Mouse (Mus musculus) erythroblast, embryonic 14.5 days (primary cell): ENCODE results near the gene Pacrg. TPM values are rescaled to one million over a fixed set of nuclear protein-coding genes. Genes with fewer than 3 reads are reported as not detected.

Experiments used
- H3K27me3 ChIP-seq: 2 replicates; pipeline ENCODE4 v1.6.1; 2012; ENCODE audit warnings: inconsistent platforms; ENCODE audit not compliant: control insufficient read depth
- H3K36me3 ChIP-seq: 2 replicates; pipeline ENCODE4 v1.6.1; 2012; ENCODE audit warnings: mild to moderate bottlenecking, inconsistent platforms; ENCODE audit not compliant: control insufficient read depth
- H3K4me1 ChIP-seq: 2 replicates; pipeline ENCODE4 v1.6.1; 2012; ENCODE audit warnings: inconsistent platforms; ENCODE audit not compliant: control insufficient read depth
- H3K4me3 ChIP-seq: replicated peaks from 2 replicates; pipeline ENCODE3; 2012; ENCODE audit warnings: moderate library complexity, mild to moderate bottlenecking, inconsistent platforms
- H3K9me3 ChIP-seq: 2 replicates; pipeline ENCODE4 v1.6.1; 2012; ENCODE audit warnings: low read length, inconsistent platforms, mixed read lengths; ENCODE audit not compliant: control insufficient read depth
- GATA1 ChIP-seq: IDR thresholded peaks from 2 replicates; pipeline ENCODE4 v1.6.1; 2012; ENCODE audit warnings: low read length, inconsistent platforms, mixed read lengths
- TAL1 ChIP-seq: IDR thresholded peaks from 3 replicates; pipeline ENCODE4 v1.6.1; 2012; ENCODE audit warnings: low read length, inconsistent platforms, mixed read lengths
- polyA plus RNA-seq: library from polyadenylated mRNA; stranded (reverse); fragments of >175 nt; gene quantifications from 2 replicates; pipeline ENCODE4 v1.2.3, GENCODE M21; 2012

Pacrg gene
- polyA plus RNA-seq, 1 experiment = not detected

- Histone ChIP-seq H3K9me3 (peaks cover 5% of the 10 kb centered on the region), H3K4me3 (no peak overlapping the region), H3K27me3 (no peaks in the 10 kb centered on the region), H3K36me3 (no peaks in the 10 kb centered on the region), H3K4me1 (no peaks in the 10 kb centered on the region)
- TF ChIP-seq TAL1 (no peak), GATA1 (no peak)
Measured at GRCm38 (mm10) chr17:10449800-10450299, 390.3 kb downstream of the Pacrg start.

- H3K27me3 ChIP-seq = no peaks in the 10 kb centered on the region
Measured at GRCm38 (mm10) chr17:10448417-10448816, 391.7 kb downstream of the Pacrg start.

GRCm38 (mm10) chr17:10441501-10442111 is 398.5 kb downstream of the Pacrg start:
- H3K9me3 ChIP-seq = peaks cover 12% of the 10 kb centered on the region

More at GRCm38 (mm10) chr17:10448417-10448816, 391.7 kb downstream of the Pacrg start:
- Histone ChIP-seq H3K4me1 (no peaks in the 10 kb centered on the region), H3K9me3 (peaks cover 12% of the 10 kb centered on the region), H3K36me3 (no peaks in the 10 kb centered on the region), H3K4me3 (no peak overlapping the region)
- TF ChIP-seq GATA1 (no peak), TAL1 (no peak)

DNA sequence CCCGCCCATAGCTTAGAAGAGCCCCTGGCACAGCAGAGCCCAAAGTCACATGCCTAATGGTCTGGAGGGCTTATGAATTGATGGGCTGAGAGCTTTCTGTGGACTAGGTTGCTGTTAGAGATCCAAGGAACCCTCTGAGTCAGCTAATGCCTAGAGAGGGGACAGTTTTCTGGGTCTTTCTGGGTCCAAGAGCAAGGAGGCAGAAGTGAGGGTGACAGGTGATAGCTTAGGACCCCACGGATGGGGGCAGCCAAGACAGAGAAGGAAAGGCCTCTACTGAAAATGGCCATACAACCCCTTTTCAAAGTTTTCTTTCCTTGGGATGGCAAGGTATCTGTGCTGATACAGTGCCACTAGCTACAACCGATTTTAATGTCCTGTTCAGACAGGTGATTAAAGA is 399.1 kb downstream of the Pacrg start:
- H3K4me1 ChIP-seq = no peaks in the 10 kb centered on the region
- H3K9me3 ChIP-seq = peaks cover 12% of the 10 kb centered on the region
- no peaks in the 10 kb centered on the region for H3K27me3 ChIP-seq
- no peak overlapping the region for H3K4me3 ChIP-seq
- H3K36me3 ChIP-seq = no peaks in the 10 kb centered on the region
- TF ChIP-seq GATA1 = no peak
- TF ChIP-seq TAL1 = no peak

More at GRCm38 (mm10) chr17:10441501-10442111, 398.5 kb downstream of the Pacrg start:
- TF ChIP-seq GATA1 (no peak), TAL1 (no peak)
- no peaks in the 10 kb centered on the region for H3K36me3 ChIP-seq
- H3K4me3 ChIP-seq = no peak overlapping the region
- no peaks in the 10 kb centered on the region for H3K27me3 ChIP-seq
- H3K4me1 ChIP-seq = no peaks in the 10 kb centered on the region

- TF ChIP-seq GATA1 (no peak), TAL1 (no peak)
- H3K4me3 ChIP-seq = no peak overlapping the region
Measured at GRCm38 (mm10) chr17:10439815-10440214, 400.3 kb downstream of the Pacrg start.

DNA sequence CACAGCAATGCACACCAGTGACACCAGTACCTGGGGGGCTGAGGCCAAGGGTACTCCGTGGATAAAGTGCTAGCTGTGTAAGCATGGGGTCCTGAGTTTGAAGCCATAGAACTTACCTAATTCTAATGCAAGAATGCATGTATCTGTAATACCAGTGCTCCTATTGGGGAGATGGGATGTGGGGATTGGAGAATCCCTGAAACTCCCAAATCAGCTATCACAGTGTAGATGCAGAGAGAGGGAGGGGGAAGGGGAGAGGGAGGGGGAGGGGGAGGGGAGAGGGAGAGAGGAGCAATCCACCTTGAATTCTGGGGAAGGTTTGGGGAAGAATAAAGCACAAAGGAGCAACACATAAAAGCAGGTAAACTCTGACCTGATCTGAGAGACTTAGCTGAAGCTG is 405.2 kb downstream of the Pacrg start:
- no peaks in the 10 kb centered on the region for H3K36me3 ChIP-seq
- no peaks in the 10 kb centered on the region for H3K9me3 ChIP-seq
- no peaks in the 10 kb centered on the region for H3K4me1 ChIP-seq
- TF ChIP-seq TAL1 (no peak), GATA1 (no peak)
- no peaks in the 10 kb centered on the region for H3K27me3 ChIP-seq
- H3K4me3 ChIP-seq = no peak overlapping the region

More at GRCm38 (mm10) chr17:10439815-10440214, 400.3 kb downstream of the Pacrg start:
- Histone ChIP-seq H3K36me3 (no peaks in the 10 kb centered on the region), H3K9me3 (peaks cover 6% of the 10 kb centered on the region), H3K27me3 (no peaks in the 10 kb centered on the region), H3K4me1 (no peaks in the 10 kb centered on the region)

GRCm38 (mm10) chr17:10432525-10433180 is 407.5 kb downstream of the Pacrg start:
- Histone ChIP-seq H3K9me3 (no peaks in the 10 kb centered on the region), H3K27me3 (no peaks in the 10 kb centered on the region), H3K4me1 (no peaks in the 10 kb centered on the region), H3K4me3 (no peak overlapping the region), H3K36me3 (no peaks in the 10 kb centered on the region)
- no peak for TF ChIP-seq GATA1
- no peak for TF ChIP-seq TAL1

DNA sequence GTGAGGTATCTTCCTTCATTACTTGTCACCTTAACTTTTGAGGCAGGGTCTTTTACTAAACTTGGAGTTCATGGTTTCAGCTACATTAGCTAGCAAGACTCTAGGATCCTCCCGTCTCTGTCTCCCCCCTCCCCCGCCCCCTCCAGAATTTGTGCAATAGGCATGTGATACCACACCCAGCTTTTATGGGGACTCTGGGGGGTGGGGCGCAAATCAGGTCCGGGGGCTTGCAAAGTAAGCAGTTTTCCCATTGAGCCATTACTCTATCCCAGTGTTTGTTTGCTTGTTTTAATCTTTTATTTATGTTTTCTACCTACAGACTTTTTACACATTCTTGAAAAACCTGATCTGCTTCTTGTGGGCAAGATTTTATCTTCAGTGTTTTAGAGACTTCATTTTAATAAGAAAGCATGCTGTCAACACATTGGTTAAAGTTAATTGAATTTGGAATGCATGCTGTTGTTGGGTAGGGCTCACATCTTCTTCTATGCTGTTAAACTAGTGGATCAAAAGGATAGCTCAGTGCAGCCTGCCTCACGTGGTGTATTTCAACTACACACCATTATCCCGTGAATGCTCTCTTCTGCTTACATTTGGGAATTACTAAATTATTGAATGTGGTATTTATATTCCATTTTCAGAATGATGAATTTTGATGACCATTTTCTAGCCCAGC is 408.1 kb downstream of the Pacrg start:
- no peaks in the 10 kb centered on the region for H3K4me1 ChIP-seq
- no peaks in the 10 kb centered on the region for H3K27me3 ChIP-seq
- no peak overlapping the region for H3K4me3 ChIP-seq
- no peak for TF ChIP-seq GATA1
- no peak for TF ChIP-seq TAL1
- no peaks in the 10 kb centered on the region for H3K36me3 ChIP-seq
- no peaks in the 10 kb centered on the region for H3K9me3 ChIP-seq

DNA sequence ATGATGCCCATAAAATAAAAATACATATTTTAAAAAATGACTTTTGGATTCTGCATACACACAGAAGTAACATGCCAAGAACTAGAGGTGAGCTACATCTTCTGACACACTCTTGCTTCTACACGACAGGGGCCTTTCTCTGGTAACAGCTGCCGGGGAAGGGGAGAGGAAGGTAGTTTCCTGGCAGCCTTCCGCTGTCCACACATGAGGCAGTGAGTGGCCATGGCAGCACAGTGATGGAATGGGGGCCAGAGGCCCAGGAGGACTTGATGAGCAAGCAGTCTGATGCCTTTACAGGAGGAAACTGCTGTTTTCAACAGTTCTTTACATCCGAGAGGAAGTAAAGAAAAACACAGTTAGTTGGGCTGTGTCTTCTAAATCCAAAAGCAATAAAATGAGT is 409.3 kb downstream of the Pacrg start:
- H3K9me3 ChIP-seq = no peaks in the 10 kb centered on the region
- H3K27me3 ChIP-seq = no peaks in the 10 kb centered on the region
- H3K4me1 ChIP-seq = no peaks in the 10 kb centered on the region
- TF ChIP-seq TAL1 (no peak), GATA1 (no peak)
- H3K36me3 ChIP-seq = no peaks in the 10 kb centered on the region
- H3K4me3 ChIP-seq = no peak overlapping the region
